Mouse (Mus musculus) forebrain, embryonic 15.5 days (tissue): ENCODE measurements around the gene Zfp575. TPM values are rescaled to one million over a fixed set of nuclear protein-coding genes. Genes with fewer than 3 reads are reported as not detected.

Experiments
- polyA plus RNA-seq: library from polyadenylated mRNA; unstranded; fragments of >200 nt; fragmentation: Nextera tagmentation; extraction: Ambion mirVana; gene quantifications from 2 replicates; pipeline ENCODE4 v1.2.1, GENCODE M21; 2015

Gene Zfp575
- polyA plus RNA-seq, 1 experiment from 2014 or later, result 11.6 TPM

Other genes with a start within 250 kb of the Zfp575 start
- not detected in 2 replicates for gene Lypd5, start 238.4 kb downstream of the Zfp575 start, polyA plus RNA-seq
- gene Kcnn4, start 217.4 kb downstream of the Zfp575 start, polyA plus RNA-seq, result 0.56 and 0.63 TPM in 2 replicates
- gene Smg9, start 188.0 kb downstream of the Zfp575 start, polyA plus RNA-seq, result 33.4 and 36.6 TPM in 2 replicates
- not detected in 2 replicates for gene Irgc1, start 135.3 kb downstream of the Zfp575 start, polyA plus RNA-seq
- 1.3 and 1.6 TPM in 2 replicates for gene Plaur, start 125.2 kb downstream of the Zfp575 start, polyA plus RNA-seq
- gene Cadm4, start 105.6 kb downstream of the Zfp575 start, polyA plus RNA-seq, result 70.1 and 76.4 TPM in 2 replicates
- 296 and 306 TPM in 2 replicates for gene Zfp428, start 80.6 kb downstream of the Zfp575 start, polyA plus RNA-seq
- 1.5 and 1.7 TPM in 2 replicates for gene AC161166.1, start 75.2 kb downstream of the Zfp575 start, polyA plus RNA-seq
- gene Irgq, start 57.0 kb downstream of the Zfp575 start, polyA plus RNA-seq, result 29.3 and 29.5 TPM in 2 replicates
- gene Pinlyp, start 41.5 kb downstream of the Zfp575 start, polyA plus RNA-seq, result 0.52 TPM in 1 of 2 replicates, not detected in the other
- gene Xrcc1, start 41.4 kb downstream of the Zfp575 start, polyA plus RNA-seq, result 69.8 and 79.5 TPM in 2 replicates
- 17.4 and 18.9 TPM in 2 replicates for gene Ethe1, start 98 bp downstream of the Zfp575 start, polyA plus RNA-seq
- gene Phldb3, start 23.1 kb upstream of the Zfp575 start, polyA plus RNA-seq, result not detected in 2 replicates
- 0.18 and 0.23 TPM in 2 replicates for gene Lypd3, start 48.9 kb upstream of the Zfp575 start, polyA plus RNA-seq
- gene Tex101, start 89.0 kb upstream of the Zfp575 start, polyA plus RNA-seq, result not detected in 2 replicates
- gene BC049730, start 121.6 kb upstream of the Zfp575 start, polyA plus RNA-seq, result not detected in 2 replicates
- not detected in 2 replicates for gene Gm4763, start 139.3 kb upstream of the Zfp575 start, polyA plus RNA-seq
- 0.31 TPM in 1 of 2 replicates, not detected in the other for gene Cd177, start 172.7 kb upstream of the Zfp575 start, polyA plus RNA-seq
- not detected in 2 replicates for gene Ceacam10, start 189.6 kb upstream of the Zfp575 start, polyA plus RNA-seq